ENCODE assay signal across 8 mouse cellular contexts in genomic region chr2:30713535-30713934, GRCm38 (mm10).
DNase-seq lines count a peak whose midpoint lies in the region; ATAC-seq and TF ChIP-seq lines count a peak whose summit lies in the region.

No protein-coding gene starts in this region.

- H3K4me2 ChIP-seq in kidney, embryonic 14.5 days (replicated peaks; ENCODE audit: low read depth, low read length): no peak overlapping the region
- H3K4me2 ChIP-seq in hindbrain, embryonic 11.5 days (replicated peaks; ENCODE audit: low read depth, low read length): no peak overlapping the region
- H3K4me2 ChIP-seq in lung, postnatal 0 days (replicated peaks; ENCODE audit: low read depth, low read length): no peak overlapping the region
- H3K4me2 ChIP-seq in liver, embryonic 11.5 days: no peak overlapping the region

- no peak for ATAC-seq in kidney, embryonic 14.5 days (ENCODE audit: low FRiP score, low TSS enrichment)
- ATAC-seq in hindbrain, embryonic 11.5 days (ENCODE audit: low FRiP score): no peak
- ATAC-seq in lung, postnatal 0 days: no peak
- ATAC-seq in liver, embryonic 11.5 days (replicated peaks; ENCODE audit: low FRiP score): no peak

- H3K4me1 ChIP-seq in kidney, embryonic 14.5 days (ENCODE audit: control insufficient read depth, insufficient read depth, low read length): peaks cover 65% of the 10 kb centered on the region
- peaks cover 87% of the 10 kb centered on the region for H3K4me1 ChIP-seq in forebrain, embryonic 10.5 days
- peaks cover 45% of the 10 kb centered on the region for H3K4me1 ChIP-seq in hindbrain, embryonic 11.5 days (replicated peaks; ENCODE audit: control insufficient read depth, insufficient read depth, low read length)
- peaks cover 36% of the 10 kb centered on the region for H3K4me1 ChIP-seq in lung, postnatal 0 days (ENCODE audit: insufficient read depth, low read depth, low read length)
- H3K4me1 ChIP-seq in liver, embryonic 11.5 days (replicated peaks; ENCODE audit: control insufficient read depth, insufficient read depth, low read length): peaks cover 50% of the 10 kb centered on the region

- TF ChIP-seq CTCF in lung, postnatal 0 days (IDR thresholded peaks at IDR 0.05): no peak

- H3K27me3 ChIP-seq in kidney, embryonic 14.5 days (ENCODE audit: control insufficient read depth, insufficient read depth, low read length): no peaks in the 10 kb centered on the region
- H3K27me3 ChIP-seq in forebrain, embryonic 10.5 days (ENCODE audit: poor library complexity, severe bottlenecking): peaks cover 17% of the 10 kb centered on the region; the same call in 1 of the 2 replicates
- no peaks in the 10 kb centered on the region for H3K27me3 ChIP-seq in hindbrain, embryonic 11.5 days (ENCODE audit: control insufficient read depth, insufficient read depth, low read length)
- H3K27me3 ChIP-seq in lung, postnatal 0 days (replicated peaks; ENCODE audit: insufficient read depth, low read length): no peaks in the 10 kb centered on the region
- H3K27me3 ChIP-seq in liver, embryonic 11.5 days (replicated peaks; ENCODE audit: control insufficient read depth, insufficient read depth, low read length): peaks cover 44% of the 10 kb centered on the region

- no peaks in the 10 kb centered on the region for H3K9me3 ChIP-seq in kidney, embryonic 14.5 days (ENCODE audit: control insufficient read depth, low read length)
- H3K9me3 ChIP-seq in forebrain, embryonic 10.5 days: no peaks in the 10 kb centered on the region
- no peaks in the 10 kb centered on the region for H3K9me3 ChIP-seq in hindbrain, embryonic 11.5 days (ENCODE audit: control insufficient read depth, low read length)
- no peaks in the 10 kb centered on the region for H3K9me3 ChIP-seq in lung, postnatal 0 days (ENCODE audit: low read length)
- H3K9me3 ChIP-seq in liver, embryonic 11.5 days (ENCODE audit: control insufficient read depth, low read length): no peaks in the 10 kb centered on the region

- WGBS in kidney, embryonic 14.5 days: 6% methylated on average over 3 of the region's 3 CpGs
- WGBS in forebrain, embryonic 10.5 days: 30% methylated on average over 3 of the region's 3 CpGs
- 14% methylated on average over 3 of the region's 3 CpGs for WGBS in hindbrain, embryonic 11.5 days
- 14% methylated on average over 3 of the region's 3 CpGs for WGBS in lung, postnatal 0 days
- WGBS in liver, embryonic 11.5 days: 35% methylated on average over 3 of the region's 3 CpGs

- DNase-seq in kidney, adult 8-10 months: no peak
- DNase-seq in forebrain, embryonic 10.5 days (ENCODE audit: extremely low spot score, low spot score): no peak
- DNase-seq in hindbrain, embryonic 11.5 days (ENCODE audit: low spot score): no peak
- peak; percentile 65 for DNase-seq in lung, postnatal 0 days (ENCODE audit: low spot score)
- DNase-seq in liver, embryonic 11.5 days (ENCODE audit: low spot score): no peak
- no peak for DNase-seq in spleen, adult 18-20 months
- DNase-seq in embryo, embryonic 10.5 days (ENCODE audit: low spot score): no peak

- H3K36me3 ChIP-seq in kidney, embryonic 14.5 days (ENCODE audit: control insufficient read depth, insufficient read depth, low read length): no peaks in the 10 kb centered on the region
- H3K36me3 ChIP-seq in forebrain, embryonic 10.5 days (replicated peaks): no peaks in the 10 kb centered on the region
- no peaks in the 10 kb centered on the region for H3K36me3 ChIP-seq in hindbrain, embryonic 11.5 days (ENCODE audit: control insufficient read depth, insufficient read depth, low read length)
- H3K36me3 ChIP-seq in lung, postnatal 0 days (ENCODE audit: insufficient read depth, low read length): no peaks in the 10 kb centered on the region
- H3K36me3 ChIP-seq in liver, embryonic 11.5 days (ENCODE audit: control insufficient read depth, insufficient read depth, low read length): no peaks in the 10 kb centered on the region

- H3K27ac ChIP-seq in kidney, embryonic 14.5 days (ENCODE audit: low read depth, low read length): peak overlapping the region; percentile 96; the same call in 1 of the 2 replicates
- peak overlapping the region; percentile 99 for H3K27ac ChIP-seq in forebrain, embryonic 10.5 days
- H3K27ac ChIP-seq in hindbrain, embryonic 11.5 days (ENCODE audit: low read depth, low read length): peak overlapping the region; percentile 11; the same call in 1 of the 2 replicates
- H3K27ac ChIP-seq in lung, postnatal 0 days (ENCODE audit: low read length): peak overlapping the region; percentile 85
- no peak overlapping the region for H3K27ac ChIP-seq in liver, embryonic 11.5 days (ENCODE audit: low read depth, low read length)

- no peak overlapping the region for H3K4me3 ChIP-seq in kidney, embryonic 14.5 days (ENCODE audit: low read length)
- no peak overlapping the region for H3K4me3 ChIP-seq in forebrain, embryonic 10.5 days
- no peak overlapping the region for H3K4me3 ChIP-seq in hindbrain, embryonic 11.5 days (ENCODE audit: low read depth, low read length)
- H3K4me3 ChIP-seq in lung, postnatal 0 days (ENCODE audit: low read depth, low read length): no peak overlapping the region
- H3K4me3 ChIP-seq in liver, embryonic 11.5 days (ENCODE audit: low read depth, low read length): no peak overlapping the region

- H3K9ac ChIP-seq in kidney, embryonic 14.5 days (ENCODE audit: low read depth, low read length): no peak overlapping the region
- H3K9ac ChIP-seq in hindbrain, embryonic 11.5 days (ENCODE audit: low read depth, low read length): peak overlapping the region; percentile 19; the same call in 1 of the 2 replicates
- H3K9ac ChIP-seq in lung, postnatal 0 days (replicated peaks; ENCODE audit: low read depth): no peak overlapping the region
- H3K9ac ChIP-seq in liver, embryonic 11.5 days (ENCODE audit: low read depth, low read length): no peak overlapping the region

- TF ChIP-seq EP300 in lung, postnatal 0 days (IDR thresholded peaks at IDR 0.05): no peak
